Mouse (Mus musculus) kidney, embryonic 15.5 days (tissue): Measurements from ENCODE around the gene Hrc. TPM values are rescaled to one million over a fixed set of nuclear protein-coding genes. Genes with fewer than 3 reads are reported as not detected.

ENCODE experiments used
- ATAC-seq: fragments of 200-750 bp; cut with Nextera tagmentation; replicated peaks from 2 replicates; pipeline ENCODE4 v1.8.0; 2017; ENCODE audit warnings: moderate TSS enrichment; ENCODE audit not compliant: low FRiP score
- H3K27ac ChIP-seq: fragments of 300-500 bp; sonication (generic); 2 replicates; pipeline ENCODE4 v1.5.1; 2015; ENCODE audit warnings: mild to moderate bottlenecking, inconsistent platforms
- H3K27me3 ChIP-seq: fragments of 300-500 bp; sonication (generic); 2 replicates; pipeline ENCODE4 v1.6.1; 2015; ENCODE audit warnings: inconsistent platforms
- H3K36me3 ChIP-seq: fragments of 300-500 bp; sonication (generic); 2 replicates; pipeline ENCODE4 v1.6.1; 2015; ENCODE audit warnings: inconsistent platforms
- H3K4me1 ChIP-seq: fragments of 300-500 bp; sonication (generic); 2 replicates; pipeline ENCODE4 v1.6.1; 2015; ENCODE audit warnings: inconsistent platforms
- H3K4me2 ChIP-seq: fragments of 300-500 bp; sonication (generic); 2 replicates; pipeline ENCODE4 v1.6.1; 2015; ENCODE audit warnings: moderate library complexity, mild to moderate bottlenecking, inconsistent platforms
- H3K4me3 ChIP-seq: fragments of 300-500 bp; sonication (generic); replicated peaks from 2 replicates; pipeline ENCODE4 v1.5.1; 2015; ENCODE audit warnings: mild to moderate bottlenecking, inconsistent platforms
- H3K9ac ChIP-seq: fragments of 300-500 bp; sonication (generic); 2 replicates; pipeline ENCODE4 v1.6.1; 2015; ENCODE audit warnings: mild to moderate bottlenecking, inconsistent platforms
- H3K9me3 ChIP-seq: fragments of 300-500 bp; sonication (generic); replicated peaks from 2 replicates; pipeline ENCODE4 v1.6.1; 2016; ENCODE audit warnings: inconsistent platforms
- WGBS: fragments of 180-500 bp; shearing (Covaris S2); methylation state at CpG from one replicate; pipeline ENCODE4 v1.1.7; 2015; ENCODE audit warnings: mixed read lengths; 5-methylcytosine and 5-hydroxymethylcytosine counted together
- polyA plus RNA-seq: library from polyadenylated mRNA; unstranded; fragments of >200 nt; fragmentation: Nextera tagmentation; extraction: Ambion mirVana; gene quantifications from 2 replicates; pipeline ENCODE4 v1.2.1, GENCODE M21; 2015

The Hrc gene
- polyA plus RNA-seq, 1 experiment from 2014 or later = 2.1 TPM

GRCm38 (mm10) chr7:45312686-45313453, 22.2 kb upstream of the Hrc start:
- no peaks in the 10 kb centered on the region for H3K27me3 ChIP-seq
- peaks cover 53% of the 10 kb centered on the region for H3K4me1 ChIP-seq
- ATAC-seq = peak; percentile 61
- no peaks in the 10 kb centered on the region for H3K9me3 ChIP-seq
- no peak overlapping the region for H3K4me3 ChIP-seq
- peak overlapping the region; percentile 78 for H3K27ac ChIP-seq
- 9% methylated on average over 10 of the region's 10 CpGs for WGBS
- no peak overlapping the region for H3K9ac ChIP-seq
- H3K36me3 ChIP-seq = peaks cover 12% of the 10 kb centered on the region; the same call in 1 of the 2 replicates
- H3K4me2 ChIP-seq = peak overlapping the region; percentile 42

GRCm38 (mm10) chr7:45313495-45313894, 21.6 kb upstream of the Hrc start:
- Histone ChIP-seq H3K4me2 (peak overlapping the region; percentile 42), H3K27ac (peak overlapping the region; percentile 78), H3K4me3 (no peak overlapping the region), H3K4me1 (peaks cover 50% of the 10 kb centered on the region), H3K9ac (no peak overlapping the region), H3K36me3 (peaks cover 13% of the 10 kb centered on the region; the same call in 1 of the 2 replicates), H3K9me3 (no peaks in the 10 kb centered on the region), H3K27me3 (no peaks in the 10 kb centered on the region)
- WGBS = 15% methylated on average over 9 of the region's 9 CpGs
- ATAC-seq = no peak

- Histone ChIP-seq H3K27ac (peak overlapping the region; percentile 67), H3K36me3 (peaks cover 17% of the 10 kb centered on the region; the same call in 1 of the 2 replicates), H3K4me2 (0 out of 2 replicates have a peak overlapping the region, but pooled peaks have one; percentile 7), H3K4me1 (peaks cover 42% of the 10 kb centered on the region), H3K9me3 (no peaks in the 10 kb centered on the region), H3K9ac (no peak overlapping the region), H3K4me3 (no peak overlapping the region), H3K27me3 (no peaks in the 10 kb centered on the region)
- 0 out of 2 replicates have a peak, but pooled peaks have one; percentile 45 for ATAC-seq
- 60% methylated on average over 10 of the region's 10 CpGs for WGBS
Observed at GRCm38 (mm10) chr7:45315182-45315701, 19.8 kb upstream of the Hrc start.

- Histone ChIP-seq H3K9ac (no peak overlapping the region), H3K27ac (no peak overlapping the region), H3K4me1 (peaks cover 41% of the 10 kb centered on the region), H3K4me3 (no peak overlapping the region), H3K36me3 (peaks cover 13% of the 10 kb centered on the region; the same call in 1 of the 2 replicates), H3K4me2 (no peak overlapping the region), H3K27me3 (no peaks in the 10 kb centered on the region), H3K9me3 (no peaks in the 10 kb centered on the region)
- WGBS = 92% methylated on average over 14 of the region's 14 CpGs
- no peak for ATAC-seq
Observed at GRCm38 (mm10) chr7:45316536-45316935, 18.6 kb upstream of the Hrc start.

GRCm38 (mm10) chr7:45322245-45322644, 12.8 kb upstream of the Hrc start:
- H3K36me3 ChIP-seq = peaks cover 51% of the 10 kb centered on the region
- no peak overlapping the region for H3K27ac ChIP-seq
- no peak for ATAC-seq
- H3K27me3 ChIP-seq = no peaks in the 10 kb centered on the region
- H3K4me2 ChIP-seq = no peak overlapping the region
- H3K9ac ChIP-seq = no peak overlapping the region
- 82% methylated on average over 4 of the region's 4 CpGs for WGBS
- H3K4me1 ChIP-seq = no peaks in the 10 kb centered on the region
- H3K4me3 ChIP-seq = no peak overlapping the region
- no peaks in the 10 kb centered on the region for H3K9me3 ChIP-seq

GRCm38 (mm10) chr7:45323069-45323468, 12.0 kb upstream of the Hrc start:
- Histone ChIP-seq H3K4me1 (no peaks in the 10 kb centered on the region), H3K36me3 (peaks cover 51% of the 10 kb centered on the region), H3K27me3 (no peaks in the 10 kb centered on the region), H3K9ac (no peak overlapping the region), H3K4me2 (no peak overlapping the region), H3K27ac (no peak overlapping the region), H3K9me3 (no peaks in the 10 kb centered on the region), H3K4me3 (no peak overlapping the region)
- 48% methylated on average over 5 of the region's 5 CpGs for WGBS
- no peak for ATAC-seq

- no peak overlapping the region for H3K4me2 ChIP-seq
- peaks cover 46% of the 10 kb centered on the region for H3K36me3 ChIP-seq
- no peaks in the 10 kb centered on the region for H3K27me3 ChIP-seq
- H3K9me3 ChIP-seq = no peaks in the 10 kb centered on the region
- H3K4me1 ChIP-seq = no peaks in the 10 kb centered on the region
- H3K9ac ChIP-seq = no peak overlapping the region
- H3K4me3 ChIP-seq = no peak overlapping the region
- no peak for ATAC-seq
- no peak overlapping the region for H3K27ac ChIP-seq
Observed at GRCm38 (mm10) chr7:45325800-45326199, 9.3 kb upstream of the Hrc start.

- no peak for ATAC-seq
- 76% methylated on average over 13 of the region's 13 CpGs for WGBS
- peaks cover 18% of the 10 kb centered on the region for H3K4me1 ChIP-seq
- no peak overlapping the region for H3K9ac ChIP-seq
- H3K36me3 ChIP-seq = peaks cover 26% of the 10 kb centered on the region
- H3K9me3 ChIP-seq = no peaks in the 10 kb centered on the region
- no peak overlapping the region for H3K27ac ChIP-seq
- H3K4me3 ChIP-seq = no peak overlapping the region
- H3K4me2 ChIP-seq = no peak overlapping the region
- no peaks in the 10 kb centered on the region for H3K27me3 ChIP-seq
Observed at GRCm38 (mm10) chr7:45328841-45329475, 6.1 kb upstream of the Hrc start.

- ATAC-seq = no peak
- peaks cover 36% of the 10 kb centered on the region for H3K4me1 ChIP-seq
- peaks cover 6% of the 10 kb centered on the region for H3K36me3 ChIP-seq
- H3K9me3 ChIP-seq = no peaks in the 10 kb centered on the region
- H3K27ac ChIP-seq = no peak overlapping the region
- no peak overlapping the region for H3K4me3 ChIP-seq
- no peak overlapping the region for H3K9ac ChIP-seq
- H3K4me2 ChIP-seq = no peak overlapping the region
- no peaks in the 10 kb centered on the region for H3K27me3 ChIP-seq
- WGBS = 81% methylated on average over 6 of the region's 6 CpGs
Observed at GRCm38 (mm10) chr7:45331502-45331901, 3.6 kb upstream of the Hrc start.

- H3K27me3 ChIP-seq = no peaks in the 10 kb centered on the region; the same call in 1 of the 2 replicates
- peak; percentile 66 for ATAC-seq
- 0 out of 2 replicates have a peak, but pooled peaks cover 3% of the 10 kb centered on the region for H3K36me3 ChIP-seq
- peak overlapping the region; percentile 93 for H3K27ac ChIP-seq
- peak overlapping the region; percentile 67 for H3K4me3 ChIP-seq
- H3K9me3 ChIP-seq = no peaks in the 10 kb centered on the region
- H3K9ac ChIP-seq = peak overlapping the region; percentile 65
- H3K4me2 ChIP-seq = peak overlapping the region; percentile 85
- peaks cover 44% of the 10 kb centered on the region for H3K4me1 ChIP-seq
- WGBS = 3% methylated on average over 22 of the region's 22 CpGs
Observed at GRCm38 (mm10) chr7:45332685-45333425, 2.2 kb upstream of the Hrc start.

- no peaks in the 10 kb centered on the region for H3K9me3 ChIP-seq
- peak within 1 kb of the TSS; percentile 93 for H3K27ac ChIP-seq
- H3K4me3 ChIP-seq = peak within 1 kb of the TSS; percentile 67
- peaks cover 50% of the 10 kb centered on the region for H3K4me1 ChIP-seq
- under 1% methylated on average over 38 of the region's 38 CpGs for WGBS
- peak within 1 kb of the TSS; percentile 65 for H3K9ac ChIP-seq
- ATAC-seq = peak; percentile 41
- no peaks in the 10 kb centered on the region; the same call in 1 of the 2 replicates for H3K27me3 ChIP-seq
- H3K36me3 ChIP-seq = 0 out of 2 replicates have a peak, but pooled peaks cover 3% of the 10 kb centered on the region
- H3K4me2 ChIP-seq = peak within 1 kb of the TSS; percentile 85
Observed at GRCm38 (mm10) chr7:45333431-45333982, 1.6 kb upstream of the Hrc start, which contains the start of gene Trpm4. Gene Trpm4, minus strand, starts transcription at chr7:45333780.
